In genomic region chr8:4230612-4231351, GRCm38 (mm10) we compare ENCODE assay signal across 14 mouse cellular contexts. TPM values are rescaled to one million over a fixed set of nuclear protein-coding genes. Genes with fewer than 3 reads are reported as not detected.
DNase-seq lines count a peak whose midpoint lies in the region; ATAC-seq and TF ChIP-seq lines count a peak whose summit lies in the region.
"Had no signal": no experiment of that assay in that cellular context is flagged by ENCODE, and none has a peak within 500 bp of the region (broad histone marks: within the 10 kb centered on the region; RNA-seq: fewer than 3 reads in every experiment).

No protein-coding gene starts in this region.

- H3K36me3 ChIP-seq in midbrain, embryonic 11.5 days (ENCODE audit: control insufficient read depth, insufficient read depth, low read length): no peaks in the 10 kb centered on the region
- H3K36me3 ChIP-seq in midbrain, embryonic 10.5 days: no peaks in the 10 kb centered on the region
- H3K36me3 ChIP-seq in liver, embryonic 14.5 days (replicated peaks; ENCODE audit: control insufficient read depth, insufficient read depth, low read depth): no peaks in the 10 kb centered on the region
- H3K36me3 ChIP-seq in lung, postnatal 0 days (ENCODE audit: insufficient read depth, low read length): no peaks in the 10 kb centered on the region
- H3K36me3 ChIP-seq in stomach, embryonic 16.5 days (ENCODE audit: control insufficient read depth, insufficient read depth, low read length): no peaks in the 10 kb centered on the region
- H3K36me3 ChIP-seq: forebrain, embryonic 10.5 days; hindbrain, embryonic 13.5 days; neural tube, embryonic 15.5 days had no signal

- no peak for TF ChIP-seq CTCF in liver, embryonic 14.5 days (IDR thresholded peaks at IDR 0.05; ENCODE audit: low read depth)
- TF ChIP-seq CTCF in lung, postnatal 0 days (IDR thresholded peaks at IDR 0.05): no peak

- DNase-seq in midbrain, embryonic 11.5 days (ENCODE audit: low spot score, missing footprints): peak; percentile 62
- no peak for DNase-seq in midbrain, embryonic 10.5 days (ENCODE audit: low spot score)
- DNase-seq in liver, embryonic 14.5 days (ENCODE audit: low read depth in 3 of 3, low spot score in 3 of 3): no peak
- DNase-seq in lung, postnatal 0 days (ENCODE audit: low spot score): peak; percentile 82
- DNase-seq in spleen, postnatal 36 days (ENCODE audit: low spot score in 2 of 2): no peak
- no peak for DNase-seq in embryo, embryonic 11 days
- DNase-seq: kidney, adult 18-20 months; right cerebral cortex, adult 18-20 months; spleen, adult 18-20 months; thymus, adult 18-20 months had no signal

- TF ChIP-seq EP300 in liver, embryonic 14.5 days (IDR thresholded peaks at IDR 0.05; ENCODE audit: low read depth): no peak
- TF ChIP-seq EP300 in lung, postnatal 0 days (IDR thresholded peaks at IDR 0.05): no peak

- H3K4me3 ChIP-seq in midbrain, embryonic 11.5 days (ENCODE audit: low read depth, low read length): no peak overlapping the region
- no peak overlapping the region for H3K4me3 ChIP-seq in midbrain, embryonic 10.5 days
- H3K4me3 ChIP-seq in liver, embryonic 14.5 days (ENCODE audit: insufficient read depth in 1 of 2, low read depth in 2 of 2, low read length in 2 of 2): no peak overlapping the region
- H3K4me3 ChIP-seq in lung, postnatal 0 days (ENCODE audit: low read depth, low read length): no peak overlapping the region
- 0 out of 2 replicates have a peak overlapping the region, but pooled peaks have one; percentile 4 for H3K4me3 ChIP-seq in stomach, embryonic 16.5 days (replicated peaks; ENCODE audit: low read length)
- H3K4me3 ChIP-seq: forebrain, embryonic 10.5 days; hindbrain, embryonic 13.5 days; neural tube, embryonic 15.5 days had no signal

- no peak overlapping the region for H3K4me2 ChIP-seq in midbrain, embryonic 11.5 days
- H3K4me2 ChIP-seq in liver, embryonic 14.5 days (ENCODE audit: low read depth): no peak overlapping the region
- H3K4me2 ChIP-seq in lung, postnatal 0 days (replicated peaks; ENCODE audit: low read depth, low read length): 0 out of 2 replicates have a peak overlapping the region, but pooled peaks have one; percentile 21
- peak overlapping the region; percentile 21; the same call in 1 of the 2 replicates for H3K4me2 ChIP-seq in stomach, embryonic 16.5 days (ENCODE audit: low read depth, low read length)
- H3K4me2 ChIP-seq: hindbrain, embryonic 13.5 days; neural tube, embryonic 15.5 days had no signal

- H3K4me1 ChIP-seq in midbrain, embryonic 11.5 days (ENCODE audit: control insufficient read depth, insufficient read depth, low read length): 0 out of 2 replicates have a peak, but pooled peaks cover 5% of the 10 kb centered on the region
- peaks cover 9% of the 10 kb centered on the region for H3K4me1 ChIP-seq in midbrain, embryonic 10.5 days
- H3K4me1 ChIP-seq in liver, embryonic 14.5 days (replicated peaks; ENCODE audit: control insufficient read depth in 2 of 2, insufficient read depth in 2 of 2, low read length in 1 of 2): peaks cover 0 to 3% of the 10 kb centered on the region in 2 experiments; a peak in 2 of 4 replicates
- H3K4me1 ChIP-seq in lung, postnatal 0 days (ENCODE audit: insufficient read depth, low read depth, low read length): no peaks in the 10 kb centered on the region
- H3K4me1 ChIP-seq in stomach, embryonic 16.5 days (ENCODE audit: control insufficient read depth, insufficient read depth, low read length): 0 out of 2 replicates have a peak, but pooled peaks cover 4% of the 10 kb centered on the region

- no peak overlapping the region for H3K9ac ChIP-seq in midbrain, embryonic 11.5 days (ENCODE audit: low read length)
- no peak overlapping the region; the same call in 1 of the 2 replicates for H3K9ac ChIP-seq in liver, embryonic 14.5 days (replicated peaks)
- no peak overlapping the region for H3K9ac ChIP-seq in lung, postnatal 0 days (replicated peaks; ENCODE audit: low read depth)
- H3K9ac ChIP-seq in stomach, embryonic 16.5 days (ENCODE audit: low read length): peak overlapping the region; percentile 50
- H3K9ac ChIP-seq: hindbrain, embryonic 13.5 days; neural tube, embryonic 15.5 days had no signal

- WGBS in midbrain, embryonic 11.5 days: 67% methylated on average over 10 of the region's 10 CpGs
- WGBS in midbrain, embryonic 10.5 days: 67% methylated on average over 10 of the region's 10 CpGs
- WGBS in liver, embryonic 14.5 days (ENCODE audit: insufficient replicate concordance): 38% methylated on average over 10 of the region's 10 CpGs
- WGBS in lung, postnatal 0 days: 43% methylated on average over 10 of the region's 10 CpGs
- WGBS in stomach, embryonic 16.5 days: 56% methylated on average over 10 of the region's 10 CpGs

- no peaks in the 10 kb centered on the region for H3K9me3 ChIP-seq in midbrain, embryonic 11.5 days (ENCODE audit: control insufficient read depth, low read length)
- H3K9me3 ChIP-seq in midbrain, embryonic 10.5 days (replicated peaks): no peaks in the 10 kb centered on the region
- H3K9me3 ChIP-seq in liver, embryonic 14.5 days (ENCODE audit: control insufficient read depth, low read length): no peaks in the 10 kb centered on the region
- H3K9me3 ChIP-seq in lung, postnatal 0 days (ENCODE audit: low read length): no peaks in the 10 kb centered on the region
- no peaks in the 10 kb centered on the region for H3K9me3 ChIP-seq in stomach, embryonic 16.5 days (replicated peaks; ENCODE audit: control insufficient read depth, low read length)
- H3K9me3 ChIP-seq: forebrain, embryonic 10.5 days; hindbrain, embryonic 13.5 days; neural tube, embryonic 15.5 days had no signal

- H3K27me3 ChIP-seq in midbrain, embryonic 11.5 days (ENCODE audit: control insufficient read depth, insufficient read depth, low read length): peaks cover 6% of the 10 kb centered on the region; the same call in 1 of the 2 replicates
- peaks cover 36% of the 10 kb centered on the region for H3K27me3 ChIP-seq in midbrain, embryonic 10.5 days (ENCODE audit: low read depth, poor library complexity, severe bottlenecking)
- peaks cover 15% of the 10 kb centered on the region for H3K27me3 ChIP-seq in liver, embryonic 14.5 days (ENCODE audit: control insufficient read depth, insufficient read depth, low read length)
- H3K27me3 ChIP-seq in lung, postnatal 0 days (replicated peaks; ENCODE audit: insufficient read depth, low read length): no peaks in the 10 kb centered on the region
- H3K27me3 ChIP-seq in stomach, embryonic 16.5 days (ENCODE audit: control insufficient read depth, insufficient read depth, low read length): peaks cover 6% of the 10 kb centered on the region; the same call in 1 of the 2 replicates

- ATAC-seq in midbrain, embryonic 11.5 days (ENCODE audit: low FRiP score): no peak
- peak; percentile 29; the same call in 1 of the 2 replicates for ATAC-seq in liver, embryonic 14.5 days (ENCODE audit: insufficient read depth)
- peak; percentile 87 for ATAC-seq in lung, postnatal 0 days
- peak; percentile 57; the same call in 1 of the 2 replicates for ATAC-seq in stomach, embryonic 16.5 days (ENCODE audit: insufficient read depth, low FRiP score)

- no peak overlapping the region for H3K27ac ChIP-seq in midbrain, embryonic 11.5 days (ENCODE audit: low read depth, low read length)
- no peak overlapping the region for H3K27ac ChIP-seq in midbrain, embryonic 10.5 days (replicated peaks)
- H3K27ac ChIP-seq in liver, embryonic 14.5 days: no peak overlapping the region
- H3K27ac ChIP-seq in lung, postnatal 0 days (ENCODE audit: low read length): peak overlapping the region; percentile 70
- peak overlapping the region; percentile 66 for H3K27ac ChIP-seq in stomach, embryonic 16.5 days (ENCODE audit: low read length)
- H3K27ac ChIP-seq: forebrain, embryonic 10.5 days; hindbrain, embryonic 13.5 days; neural tube, embryonic 15.5 days had no signal

RNA-seq across cellular contexts. Expression of gene Lrrc8e, which starts 4.2 kb away (rescaled TPM):
- polyA plus RNA-seq in midbrain, embryonic 11.5 days (2014; fragmentation: Nextera tagmentation; extraction: Ambion mirVana): 0.07 TPM in 1 of 2 replicates, not detected in the other
- 0.19 TPM in 2 replicates for polyA plus RNA-seq in midbrain, embryonic 10.5 days (2016; fragmentation: Nextera tagmentation; extraction: Ambion mirVana)
- 0.03 and 0.04 TPM in 2 replicates for polyA plus RNA-seq in liver, embryonic 14.5 days (2012; rRNA removed)
- polyA plus RNA-seq in liver, embryonic 14.5 days (2014; fragmentation: Nextera tagmentation; extraction: Ambion mirVana): 0.13 and 0.18 TPM in 2 replicates
- polyA plus RNA-seq in lung, postnatal 0 days (2015; fragmentation: Nextera tagmentation; extraction: Ambion mirVana): 6.0 and 7.8 TPM in 2 replicates
- polyA plus RNA-seq in stomach, embryonic 16.5 days (2015; fragmentation: Nextera tagmentation; extraction: Ambion mirVana): 6.1 and 9.2 TPM in 2 replicates
- polyA plus RNA-seq: hindbrain, embryonic 13.5 days; neural tube, embryonic 15.5 days had no signal

RNA-seq across cellular contexts. Expression of gene Map2k7, which starts 7.8 kb away (rescaled TPM):
- 20.8 and 22.7 TPM in 2 replicates for polyA plus RNA-seq in midbrain, embryonic 11.5 days (2014; fragmentation: Nextera tagmentation; extraction: Ambion mirVana)
- 31.5 and 39.0 TPM in 2 replicates for polyA plus RNA-seq in midbrain, embryonic 10.5 days (2016; fragmentation: Nextera tagmentation; extraction: Ambion mirVana)
- polyA plus RNA-seq in liver, embryonic 14.5 days (2012; rRNA removed): 11.7 and 13.2 TPM in 2 replicates
- 6.6 and 7.8 TPM in 2 replicates for polyA plus RNA-seq in liver, embryonic 14.5 days (2014; fragmentation: Nextera tagmentation; extraction: Ambion mirVana)
- polyA plus RNA-seq in lung, postnatal 0 days (2015; fragmentation: Nextera tagmentation; extraction: Ambion mirVana): 22.9 and 23.6 TPM in 2 replicates
- 19.8 and 23.8 TPM in 2 replicates for polyA plus RNA-seq in stomach, embryonic 16.5 days (2015; fragmentation: Nextera tagmentation; extraction: Ambion mirVana)

RNA-seq across cellular contexts. Expression of gene Gm49320, which starts 7.9 kb away (rescaled TPM):
- polyA plus RNA-seq in midbrain, embryonic 11.5 days (2014; fragmentation: Nextera tagmentation; extraction: Ambion mirVana): 0.59 and 1.00 TPM in 2 replicates
- polyA plus RNA-seq in midbrain, embryonic 10.5 days (2016; fragmentation: Nextera tagmentation; extraction: Ambion mirVana): 0.43 and 1.3 TPM in 2 replicates
- 0.47 and 0.66 TPM in 2 replicates for polyA plus RNA-seq in liver, embryonic 14.5 days (2012; rRNA removed)
- polyA plus RNA-seq in liver, embryonic 14.5 days (2014; fragmentation: Nextera tagmentation; extraction: Ambion mirVana): 0.05 and 0.14 TPM in 2 replicates
- polyA plus RNA-seq in lung, postnatal 0 days (2015; fragmentation: Nextera tagmentation; extraction: Ambion mirVana): 0.25 and 0.86 TPM in 2 replicates
- 0.79 TPM in 2 replicates for polyA plus RNA-seq in stomach, embryonic 16.5 days (2015; fragmentation: Nextera tagmentation; extraction: Ambion mirVana)

RNA-seq across cellular contexts. Expression of gene Prr36, which starts 13.5 kb away (rescaled TPM):
- polyA plus RNA-seq in midbrain, embryonic 11.5 days (2014; fragmentation: Nextera tagmentation; extraction: Ambion mirVana): 25.9 and 31.9 TPM in 2 replicates
- 10.8 and 18.6 TPM in 2 replicates for polyA plus RNA-seq in midbrain, embryonic 10.5 days (2016; fragmentation: Nextera tagmentation; extraction: Ambion mirVana)
- polyA plus RNA-seq in liver, embryonic 14.5 days (2012; rRNA removed): 0.22 and 0.39 TPM in 2 replicates
- polyA plus RNA-seq in liver, embryonic 14.5 days (2014; fragmentation: Nextera tagmentation; extraction: Ambion mirVana): 0.17 and 0.33 TPM in 2 replicates
- polyA plus RNA-seq in lung, postnatal 0 days (2015; fragmentation: Nextera tagmentation; extraction: Ambion mirVana): 0.89 and 0.99 TPM in 2 replicates
- 2.4 and 2.7 TPM in 2 replicates for polyA plus RNA-seq in stomach, embryonic 16.5 days (2015; fragmentation: Nextera tagmentation; extraction: Ambion mirVana)

RNA-seq across cellular contexts. Expression of gene Tgfbr3l, which starts 17.2 kb away (rescaled TPM):
- polyA plus RNA-seq in midbrain, embryonic 11.5 days (2014; fragmentation: Nextera tagmentation; extraction: Ambion mirVana): 1.2 and 2.0 TPM in 2 replicates
- 2.6 and 3.6 TPM in 2 replicates for polyA plus RNA-seq in midbrain, embryonic 10.5 days (2016; fragmentation: Nextera tagmentation; extraction: Ambion mirVana)
- polyA plus RNA-seq in liver, embryonic 14.5 days (2012; rRNA removed): 5.2 and 6.4 TPM in 2 replicates
- 0.30 and 0.34 TPM in 2 replicates for polyA plus RNA-seq in liver, embryonic 14.5 days (2014; fragmentation: Nextera tagmentation; extraction: Ambion mirVana)
- polyA plus RNA-seq in lung, postnatal 0 days (2015; fragmentation: Nextera tagmentation; extraction: Ambion mirVana): 2.2 and 4.3 TPM in 2 replicates
- 3.0 and 4.9 TPM in 2 replicates for polyA plus RNA-seq in stomach, embryonic 16.5 days (2015; fragmentation: Nextera tagmentation; extraction: Ambion mirVana)

Comparison
In these comparisons a context has a peak if more than half of its experiments do, and no peak if none do; other contexts are left out.
1. DNase-seq: peak in midbrain, embryonic 11.5 days (single experiment) and lung, postnatal 0 days (single experiment); none in midbrain, embryonic 10.5 days (single experiment), liver, embryonic 14.5 days (0 of 3), spleen, postnatal 36 days (0 of 2) and embryo, embryonic 11 days (single experiment).
2. H3K27ac ChIP-seq: peak in lung, postnatal 0 days (single experiment) and stomach, embryonic 16.5 days (single experiment); none in midbrain, embryonic 11.5 days (single experiment), midbrain, embryonic 10.5 days (single experiment) and liver, embryonic 14.5 days (single experiment).
3. H3K4me2 ChIP-seq: peak in lung, postnatal 0 days (single experiment) and stomach, embryonic 16.5 days (single experiment); none in midbrain, embryonic 11.5 days (single experiment) and liver, embryonic 14.5 days (single experiment).